Mouse (Mus musculus) bone marrow, adult 2 months (tissue): Measurements from ENCODE around the gene Znrf2.

Source experiments
- CTCF ChIP-seq: fragments of 200-500 bp; IDR thresholded peaks from 2 replicates; pipeline ENCODE4 v1.5.1; 2011; ENCODE audit warnings: low read length, control low read depth; ENCODE audit not compliant: control insufficient read depth, insufficient read depth
- POLR2A ChIP-seq: fragments of 200-500 bp; IDR thresholded peaks from 2 replicates; pipeline ENCODE4 v1.6.1; 2011; ENCODE audit warnings: low read depth, mild to moderate bottlenecking, control low read depth, low read length, borderline replicate concordance; ENCODE audit not compliant: control insufficient read depth

DNA sequence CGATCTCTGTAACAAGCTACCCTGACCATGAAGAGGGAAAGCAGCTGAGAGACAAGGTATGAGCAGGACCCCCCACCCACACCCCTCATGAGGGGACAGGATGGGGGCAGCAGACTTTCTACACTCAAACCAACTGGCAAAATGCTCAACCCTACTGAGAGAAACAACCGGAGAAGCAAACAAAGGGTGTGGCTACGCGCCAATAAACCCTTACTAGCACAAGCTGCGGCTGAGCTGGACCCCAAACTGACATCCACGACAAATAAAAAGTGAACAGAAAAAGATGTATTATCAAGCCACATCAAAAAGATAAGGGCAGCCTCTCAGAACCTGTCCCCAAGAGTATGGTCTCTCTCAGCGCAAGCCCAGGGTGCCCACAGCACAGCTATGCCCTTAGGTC, 123.4 kb downstream of the Znrf2 start:
- TF ChIP-seq CTCF = no peak
- TF ChIP-seq POLR2A = no peak
